Mouse (Mus musculus) leukemia stem cell, adult 10-12 weeks (primary cell): ENCODE measurements around the gene Tspan31. TPM values are rescaled to one million over a fixed set of nuclear protein-coding genes. Genes with fewer than 3 reads are reported as not detected.

Source experiments
- polyA plus RNA-seq: library from polyadenylated mRNA; stranded (reverse); fragments of >175 nt; gene quantifications from 2 replicates; pipeline ENCODE4 v1.2.3, GENCODE M21; 2012; ENCODE audit warnings: low replicate concordance

The Tspan31 gene
- 19.4 and 24.4 TPM in 2 replicates for polyA plus RNA-seq

GRCm38 (mm10) chr10:127070190-127071121 is at the start of gene Tspan31:
Gene Tspan31 (minus strand): TSS chr10:127070264.

GRCm38 (mm10) chr10:127075080-127075479 is 5.0 kb upstream of the Tspan31 start, which contains the start of gene Agap2:
Gene Agap2 (plus strand): TSS chr10:127075284.

GRCm38 (mm10) chr10:127063239-127063872 is 6.7 kb downstream of the Tspan31 start, which contains the start of gene Cdk4:
Gene Cdk4 (plus strand): TSS chr10:127063534.

GRCm38 (mm10) chr10:127059968-127060916 is 9.8 kb downstream of the Tspan31 start, which contains the start of gene March9:
Gene March9 (minus strand): TSS chr10:127060184.

GRCm38 (mm10) chr10:127047954-127048353 is 22.1 kb downstream of the Tspan31 start, which contains the start of gene Cyp27b1:
Gene Cyp27b1 (plus strand): TSS chr10:127048250.

GRCm38 (mm10) chr10:127041274-127041766 is 28.7 kb downstream of the Tspan31 start, which contains the start of the genes Mettl1 and Eef1akmt3:
Gene Mettl1 (plus strand): TSS chr10:127041414.
Gene Eef1akmt3 (minus strand): TSS chr10:127041513.

GRCm38 (mm10) chr10:127030336-127031296 is 39.4 kb downstream of the Tspan31 start, which contains the start of gene Tsfm:
Gene Tsfm (minus strand): TSS chr10:127030840.

Other genes with a start within 250 kb of the Tspan31 start
- 7.7 and 11.9 TPM in 2 replicates for gene Atp23, start 168.9 kb downstream of the Tspan31 start, polyA plus RNA-seq
- gene Ctdsp2, start 91.5 kb downstream of the Tspan31 start, polyA plus RNA-seq: 54.0 and 101 TPM in 2 replicates
- gene Avil, start 69.6 kb downstream of the Tspan31 start, polyA plus RNA-seq: 0.24 and 0.36 TPM in 2 replicates
- 75.8 and 81.5 TPM in 2 replicates for gene Tsfm, start 39.4 kb downstream of the Tspan31 start, polyA plus RNA-seq
- gene Mettl1, start 28.9 kb downstream of the Tspan31 start, polyA plus RNA-seq: 10.1 and 35.2 TPM in 2 replicates
- 0.23 and 0.30 TPM in 2 replicates for gene Eef1akmt3, start 28.8 kb downstream of the Tspan31 start, polyA plus RNA-seq
- not detected in 2 replicates for gene Cyp27b1, start 22.0 kb downstream of the Tspan31 start, polyA plus RNA-seq
- 1.2 and 3.2 TPM in 2 replicates for gene March9, start 10.1 kb downstream of the Tspan31 start, polyA plus RNA-seq
- gene Cdk4, start 6.7 kb downstream of the Tspan31 start, polyA plus RNA-seq: 1,058 and 1,859 TPM in 2 replicates
- gene Agap2, start 5.0 kb upstream of the Tspan31 start, polyA plus RNA-seq: 26.3 and 51.9 TPM in 2 replicates
- gene Os9, start 50.9 kb upstream of the Tspan31 start, polyA plus RNA-seq: 127 and 168 TPM in 2 replicates
- 119 and 242 TPM in 2 replicates for gene B4galnt1, start 95.0 kb upstream of the Tspan31 start, polyA plus RNA-seq
- 0.11 and 0.35 TPM in 2 replicates for gene Slc26a10, start 110.4 kb upstream of the Tspan31 start, polyA plus RNA-seq
- gene Arhgef25, start 119.8 kb upstream of the Tspan31 start, polyA plus RNA-seq: 26.0 and 48.2 TPM in 2 replicates
- gene Dtx3, start 125.5 kb upstream of the Tspan31 start, polyA plus RNA-seq: 180 and 400 TPM in 2 replicates
- 42.0 and 97.1 TPM in 2 replicates for gene Pip4k2c, start 141.3 kb upstream of the Tspan31 start, polyA plus RNA-seq
- gene Kif5a, start 193.1 kb upstream of the Tspan31 start, polyA plus RNA-seq: 0.28 and 0.67 TPM in 2 replicates
- 141 and 189 TPM in 2 replicates for gene Dctn2, start 196.1 kb upstream of the Tspan31 start, polyA plus RNA-seq
- 482 and 702 TPM in 2 replicates for gene Mbd6, start 218.8 kb upstream of the Tspan31 start, polyA plus RNA-seq
- 21.6 and 105 TPM in 2 replicates for gene Mars, start 241.5 kb upstream of the Tspan31 start, polyA plus RNA-seq